Mouse (Mus musculus): ENCODE measurements at regions not wholly inside any gene's neighbourhood (a gene's known extent, or its start where the extent isn't known, plus 50 kb on each side); places are given as distances from the start of the nearest gene placed in this dataset.

GRCm38 (mm10) chr3:39952556-39952955 is 578.5 kb upstream of the Intu start:
- TF ChIP-seq CTCF (IDR thresholded peaks at IDR 0.05) = no peak
- DNase-seq (ENCODE audit: low read depth, low spot score) (peak; percentile 51), ATAC-seq (peak; percentile 50)
- CTCF ChIA-PET = interaction anchor here (1.2 to 2.6 kb wide), 3 partner anchors 10 to 14 kb away, joined by 3 to 12 read pairs (median 7); no protein-coding TSS in a partner anchor
- no peaks in the 10 kb centered on the region for H3K27me3 ChIP-seq
- in situ Hi-C loops (cut with MboI; ENCODE audit: low pct_unique_long_range_greater_than_20kb) = no loop called here
- POLR2A ChIA-PET = interaction anchor here (0.7 to 1.1 kb wide), 2 partner anchors 10 to 15 kb away, joined by 3 to 5 read pairs; no protein-coding TSS in a partner anchor

- TF ChIP-seq CTCF (IDR thresholded peaks at IDR 0.05) = no peak
- in situ Hi-C loops (cut with MboI; ENCODE audit: low pct_unique_long_range_greater_than_20kb) = no loop called here
- CTCF ChIA-PET = interaction anchor here (1.0 to 3.7 kb wide), 3 partner anchors 14 to 20 kb away, joined by 3 to 10 read pairs (median 3); no protein-coding TSS in a partner anchor
- POLR2A ChIA-PET = interaction anchor here (0.6 kb wide), 1 partner anchor 9 kb away, joined by 5 read pairs; no protein-coding TSS in a partner anchor
- ATAC-seq (no peak), DNase-seq (ENCODE audit: low read depth, low spot score) (no peak)
- no peaks in the 10 kb centered on the region for H3K27me3 ChIP-seq
These were observed 569.0 kb upstream of the Intu start for GRCm38 (mm10) chr3:39961836-39962640.

DNA sequence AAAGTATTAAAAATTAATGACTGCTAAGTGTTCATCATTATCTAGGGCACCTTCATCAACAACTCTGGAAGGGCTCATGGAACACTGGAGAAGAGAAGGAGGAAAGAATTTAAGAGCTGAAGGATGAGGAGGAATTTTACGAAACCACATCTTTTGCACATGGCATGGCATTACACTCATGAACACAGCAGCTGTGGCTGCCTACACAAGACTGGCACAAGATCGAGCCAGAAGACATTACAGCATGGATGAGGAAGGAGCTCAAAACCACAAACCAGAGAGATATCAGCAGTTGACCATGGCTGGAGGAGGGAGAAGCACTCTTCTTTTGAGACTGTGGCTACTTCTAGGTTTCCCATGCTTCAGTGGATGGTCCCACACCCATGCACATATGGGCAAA is 565.7 kb upstream of the Intu start:
- DNase-seq (ENCODE audit: low read depth, low spot score) (no peak), ATAC-seq (no peak)
- no peaks in the 10 kb centered on the region for H3K27me3 ChIP-seq
- ChIA-PET POLR2A (no interaction called here), CTCF (interaction anchor here (2.2 to 2.3 kb wide), 2 partner anchors 9 to 13 kb away, joined by 7 to 9 read pairs; no protein-coding TSS in a partner anchor)
- no peak for TF ChIP-seq CTCF (IDR thresholded peaks at IDR 0.05)
- in situ Hi-C loops (cut with MboI; ENCODE audit: low pct_unique_long_range_greater_than_20kb) = no loop called here

DNA sequence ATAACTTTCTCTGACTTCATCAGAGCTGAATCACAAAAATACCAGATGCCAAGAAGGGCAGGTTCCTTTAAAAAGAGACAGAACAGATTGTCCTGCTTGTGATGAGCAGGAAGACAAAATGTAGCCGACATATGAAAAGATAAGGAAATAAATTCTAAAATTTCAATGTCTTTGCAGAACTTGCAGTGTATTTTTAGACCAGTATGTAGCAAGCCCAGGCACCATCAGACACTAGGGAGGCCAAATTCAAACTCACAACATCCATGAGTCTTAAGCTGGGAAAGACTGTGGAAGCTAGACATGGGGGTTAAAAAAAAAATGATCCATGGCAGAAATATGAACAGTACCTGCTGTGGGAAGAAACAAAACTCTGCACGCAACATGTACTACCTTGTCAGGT is 564.7 kb upstream of the Intu start:
- in situ Hi-C loops (cut with MboI; ENCODE audit: low pct_unique_long_range_greater_than_20kb) = no loop called here
- ATAC-seq = no peak
- no peak for DNase-seq (ENCODE audit: low read depth, low spot score)
- TF ChIP-seq CTCF (IDR thresholded peaks at IDR 0.05) = no peak
- CTCF ChIA-PET = interaction anchor here (0.6 to 1.0 kb wide), 2 partner anchors 34 to 1741 kb away, joined by 3 to 5 read pairs; no protein-coding TSS in a partner anchor
- POLR2A ChIA-PET = no interaction called here
- no peaks in the 10 kb centered on the region for H3K27me3 ChIP-seq

DNA sequence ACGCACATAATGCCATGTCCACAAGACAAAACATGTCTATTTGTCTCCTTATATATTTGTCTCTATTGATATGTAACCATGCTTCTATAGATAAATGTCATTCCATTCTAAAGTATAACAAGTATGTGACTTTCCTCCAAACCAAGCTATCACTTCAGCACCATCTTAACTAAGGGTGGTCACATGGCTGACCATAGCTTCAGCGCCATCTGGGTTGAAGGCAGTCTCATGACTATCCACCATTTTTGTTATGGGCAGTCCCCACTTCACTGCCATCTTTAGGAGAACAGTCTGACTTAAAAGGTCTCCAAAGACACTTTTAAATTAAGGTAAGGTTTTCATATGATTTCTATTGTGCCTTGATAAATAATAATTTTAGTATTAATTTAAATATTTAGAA is 554.1 kb upstream of the Intu start:
- DNase-seq (ENCODE audit: low read depth, low spot score) (no peak), ATAC-seq (no peak)
- no peaks in the 10 kb centered on the region for H3K27me3 ChIP-seq
- in situ Hi-C loops (cut with MboI; ENCODE audit: low pct_unique_long_range_greater_than_20kb) = no loop called here
- ChIA-PET POLR2A (no interaction called here), CTCF (interaction anchor here (0.7 to 1.4 kb wide), 3 partner anchors 13 to 29 kb away, joined by 3 read pairs; no protein-coding TSS in a partner anchor)
- TF ChIP-seq CTCF (IDR thresholded peaks at IDR 0.05) = no peak

- ATAC-seq (no peak), DNase-seq (ENCODE audit: low read depth, low spot score) (no peak)
- ChIA-PET POLR2A (no interaction called here), CTCF (no interaction called here)
- TF ChIP-seq CTCF (IDR thresholded peaks at IDR 0.05) = no peak
- in situ Hi-C loops (cut with MboI; ENCODE audit: low pct_unique_long_range_greater_than_20kb) = no loop called here
- no peaks in the 10 kb centered on the region for H3K27me3 ChIP-seq
These were observed 552.0 kb upstream of the Intu start for GRCm38 (mm10) chr3:39978916-39979679.

DNA sequence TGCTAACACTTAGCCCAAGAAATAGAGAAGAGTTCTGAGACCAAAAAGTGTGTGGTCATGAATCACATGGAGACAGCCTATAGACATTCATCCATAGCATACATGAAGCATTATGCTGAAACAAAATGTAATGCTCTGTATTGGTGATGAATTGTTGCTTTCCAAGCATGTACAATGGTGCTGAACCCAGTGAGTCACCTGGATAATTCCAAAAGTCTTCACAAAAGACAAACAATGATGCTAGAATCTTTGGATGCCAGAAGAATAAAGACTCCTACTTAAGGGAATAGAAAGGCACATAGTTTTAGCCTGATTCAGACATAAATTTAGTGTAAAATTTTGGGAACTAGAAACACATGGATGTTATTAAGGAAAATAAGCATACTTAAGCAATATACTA is 548.4 kb upstream of the Intu start:
- no peak for TF ChIP-seq CTCF (IDR thresholded peaks at IDR 0.05)
- ATAC-seq (no peak), DNase-seq (ENCODE audit: low read depth, low spot score) (no peak)
- ChIA-PET CTCF (no interaction called here), POLR2A (no interaction called here)
- in situ Hi-C loops (cut with MboI; ENCODE audit: low pct_unique_long_range_greater_than_20kb) = no loop called here
- no peaks in the 10 kb centered on the region for H3K27me3 ChIP-seq

GRCm38 (mm10) chr3:39987710-39988109 is 543.4 kb upstream of the Intu start:
- H3K27me3 ChIP-seq = no peaks in the 10 kb centered on the region
- ATAC-seq (no peak), DNase-seq (ENCODE audit: low read depth, low spot score) (no peak)
- in situ Hi-C loops (cut with MboI; ENCODE audit: low pct_unique_long_range_greater_than_20kb) = no loop called here
- TF ChIP-seq CTCF (IDR thresholded peaks at IDR 0.05) = no peak
- CTCF ChIA-PET = no interaction called here
- POLR2A ChIA-PET = no interaction called here

DNA sequence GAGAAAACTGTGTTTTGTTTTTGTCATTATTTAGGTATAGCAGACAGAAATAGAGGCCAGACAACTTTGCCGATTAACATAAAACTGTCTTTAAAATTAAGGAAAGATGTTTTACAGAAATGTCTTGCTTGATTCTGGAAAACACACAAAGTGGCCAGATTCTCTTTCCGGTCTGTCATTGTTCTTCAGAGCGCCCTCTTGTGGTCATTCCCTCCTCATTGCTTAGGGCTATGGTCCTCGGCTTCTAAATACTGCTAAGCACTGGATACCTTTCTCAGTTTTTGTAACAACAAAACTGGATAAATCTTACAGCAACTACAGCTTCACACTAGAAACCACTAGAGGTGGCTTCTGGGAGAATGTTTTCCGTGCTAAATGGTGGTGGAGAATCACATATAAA is 532.5 kb upstream of the Intu start:
- DNase-seq (ENCODE audit: low read depth, low spot score) (peak; percentile 20), ATAC-seq (no peak)
- TF ChIP-seq CTCF (IDR thresholded peaks at IDR 0.05) = peak; percentile 74
- CTCF ChIA-PET = interaction anchor here (1.2 kb wide), 1 partner anchor 8 kb away, joined by 3 read pairs; no protein-coding TSS in a partner anchor
- in situ Hi-C loops (cut with MboI; ENCODE audit: low pct_unique_long_range_greater_than_20kb) = no loop called here
- POLR2A ChIA-PET = no interaction called here
- no peaks in the 10 kb centered on the region for H3K27me3 ChIP-seq

DNA sequence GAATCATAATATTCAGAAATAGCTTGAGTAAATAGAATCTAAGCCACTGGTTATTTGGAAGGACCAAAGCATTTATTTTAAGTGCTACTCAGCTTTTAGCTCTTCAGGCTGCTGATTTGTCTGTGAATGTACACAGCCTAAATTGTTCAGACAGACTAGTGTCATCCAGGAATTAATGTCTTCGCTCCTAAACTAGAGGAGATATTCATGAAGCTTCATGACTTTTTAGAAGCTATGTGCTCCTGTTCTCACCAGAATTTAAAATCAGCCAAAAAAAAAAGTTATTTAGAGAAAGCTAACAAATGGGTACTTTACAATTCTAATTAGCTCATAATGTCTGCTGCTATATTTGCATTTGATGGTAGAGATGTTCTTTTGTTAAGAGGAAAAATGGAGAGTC is 531.2 kb upstream of the Intu start:
- no peak for DNase-seq (ENCODE audit: low read depth, low spot score)
- ATAC-seq = no peak
- POLR2A ChIA-PET = interaction anchor here (0.6 kb wide), 2 partner anchors 99 to 1126 kb away, joined by 3 to 6 read pairs; no protein-coding TSS in a partner anchor
- CTCF ChIA-PET = interaction anchor here (0.7 to 1.8 kb wide), 9 partner anchors 9 to 1117 kb away, joined by 3 to 11 read pairs (median 3); no protein-coding TSS in a partner anchor
- no peak for TF ChIP-seq CTCF (IDR thresholded peaks at IDR 0.05)
- no peaks in the 10 kb centered on the region for H3K27me3 ChIP-seq
- in situ Hi-C loops (cut with MboI; ENCODE audit: low pct_unique_long_range_greater_than_20kb) = loop anchor here (5.0 kb wide), 1 partner anchor 1113 kb away; the partner anchor contains the start of gene Fat4

Measured in Patski (cell line).